Mouse (Mus musculus) heart, postnatal 0 days (tissue): ENCODE measurements around the gene Habp4. TPM values are rescaled to one million over a fixed set of nuclear protein-coding genes. Genes with fewer than 3 reads are reported as not detected.

Source experiments
- ATAC-seq: fragments of 200-750 bp; cut with Nextera tagmentation; 2 replicates; pipeline ENCODE4 v1.8.0; 2017; ENCODE audit warnings: low read depth, moderate number of reproducible peaks, moderate library complexity; ENCODE audit not compliant: insufficient read depth
- DNase-seq: peaks from one replicate; pipeline ENCODE4 v3.0.0-alpha.2; 2016; ENCODE audit warnings: low spot score
- H3K27ac ChIP-seq: fragments of 300-500 bp; sonication (generic); 2 replicates; pipeline ENCODE4 v1.5.1; 2014; ENCODE audit warnings: low read depth, mild to moderate bottlenecking
- H3K27me3 ChIP-seq: fragments of 300-500 bp; sonication (generic); 2 replicates; pipeline ENCODE4 v1.6.1; 2014; ENCODE audit warnings: low read length, mixed read lengths; ENCODE audit not compliant: control insufficient read depth, insufficient read depth
- H3K36me3 ChIP-seq: fragments of 300-500 bp; sonication (generic); replicated peaks from 2 replicates; pipeline ENCODE4 v1.6.1; 2014; ENCODE audit warnings: low read length, mixed read lengths; ENCODE audit not compliant: control insufficient read depth, insufficient read depth
- H3K4me1 ChIP-seq: fragments of 300-500 bp; sonication (generic); 2 replicates; pipeline ENCODE4 v1.6.1; 2014; ENCODE audit warnings: antibody characterized with exemption; ENCODE audit not compliant: control insufficient read depth, insufficient read depth
- H3K4me2 ChIP-seq: fragments of 300-500 bp; sonication (generic); 2 replicates; pipeline ENCODE4 v1.6.1; 2014; ENCODE audit warnings: low read depth, mild to moderate bottlenecking, low read length, moderate library complexity
- H3K4me3 ChIP-seq: fragments of 300-500 bp; sonication (generic); 2 replicates; pipeline ENCODE4 v1.5.1; 2014; ENCODE audit warnings: low read depth, low read length
- H3K9ac ChIP-seq: fragments of 300-500 bp; sonication (generic); replicated peaks from 2 replicates; pipeline ENCODE4 v1.6.1; 2014; ENCODE audit warnings: low read depth, low read length, mixed read lengths
- H3K9me3 ChIP-seq: fragments of 300-500 bp; sonication (generic); replicated peaks from 2 replicates; pipeline ENCODE4 v1.6.1; 2016; ENCODE audit warnings: low read length; ENCODE audit not compliant: control insufficient read depth
- CTCF ChIP-seq: IDR thresholded peaks from 2 replicates; pipeline ENCODE4 v1.5.1; 2016; ENCODE audit warnings: antibody characterized with exemption, control low read depth, low read depth
- EP300 ChIP-seq: IDR thresholded peaks from 2 replicates; pipeline ENCODE4 v1.6.1; 2016; ENCODE audit warnings: antibody characterized with exemption, low read depth
- WGBS: fragments of 180-500 bp; shearing (Covaris S2); extraction: QIAGEN DNeasy Blood & Tissue Kit; methylation state at CpG from one replicate; pipeline ENCODE4 v1.1.7; 2014; 5-methylcytosine and 5-hydroxymethylcytosine counted together
- polyA plus RNA-seq: library from polyadenylated mRNA; unstranded; fragments of >200 nt; fragmentation: Nextera tagmentation; extraction: Ambion mirVana; gene quantifications from 2 replicates; pipeline ENCODE4 v1.2.1, GENCODE M21; 2015
- total RNA-seq: library from RNA; depleted of rRNA; stranded (reverse); fragments of >200 nt; gene quantifications from 2 replicates; pipeline ENCODE4 v1.2.3, GENCODE M21; 2014; ENCODE audit warnings: low replicate concordance

Habp4 gene
- total and polyA plus RNA-seq, 2 experiments from 2014 or later = 39.7 to 44.0 TPM

- H3K4me2 ChIP-seq = no peak overlapping the region
- DNase-seq (no peak), ATAC-seq (no peak)
- 70% methylated on average over 4 of the region's 4 CpGs for WGBS
- no peaks in the 10 kb centered on the region for H3K9me3 ChIP-seq
- TF ChIP-seq EP300 = no peak
- no peak for TF ChIP-seq CTCF
- H3K27me3 ChIP-seq = no peaks in the 10 kb centered on the region
- peaks cover 7% of the 10 kb centered on the region; the same call in 1 of the 2 replicates for H3K4me1 ChIP-seq
- H3K27ac ChIP-seq = no peak overlapping the region
- H3K9ac ChIP-seq = no peak overlapping the region
- 0 out of 2 replicates have a peak, but pooled peaks cover under 1% of the 10 kb centered on the region for H3K36me3 ChIP-seq
- no peak overlapping the region for H3K4me3 ChIP-seq
Measured at GRCm38 (mm10) chr13:64126316-64126715, 35.3 kb upstream of the Habp4 start.

GRCm38 (mm10) chr13:64128858-64129615, 32.6 kb upstream of the Habp4 start, which contains the start of gene Slc35d2:
Gene Slc35d2 (minus strand): TSS chr13:64129368.
- 7% methylated on average over 42 of the region's 44 CpGs for WGBS

DNA sequence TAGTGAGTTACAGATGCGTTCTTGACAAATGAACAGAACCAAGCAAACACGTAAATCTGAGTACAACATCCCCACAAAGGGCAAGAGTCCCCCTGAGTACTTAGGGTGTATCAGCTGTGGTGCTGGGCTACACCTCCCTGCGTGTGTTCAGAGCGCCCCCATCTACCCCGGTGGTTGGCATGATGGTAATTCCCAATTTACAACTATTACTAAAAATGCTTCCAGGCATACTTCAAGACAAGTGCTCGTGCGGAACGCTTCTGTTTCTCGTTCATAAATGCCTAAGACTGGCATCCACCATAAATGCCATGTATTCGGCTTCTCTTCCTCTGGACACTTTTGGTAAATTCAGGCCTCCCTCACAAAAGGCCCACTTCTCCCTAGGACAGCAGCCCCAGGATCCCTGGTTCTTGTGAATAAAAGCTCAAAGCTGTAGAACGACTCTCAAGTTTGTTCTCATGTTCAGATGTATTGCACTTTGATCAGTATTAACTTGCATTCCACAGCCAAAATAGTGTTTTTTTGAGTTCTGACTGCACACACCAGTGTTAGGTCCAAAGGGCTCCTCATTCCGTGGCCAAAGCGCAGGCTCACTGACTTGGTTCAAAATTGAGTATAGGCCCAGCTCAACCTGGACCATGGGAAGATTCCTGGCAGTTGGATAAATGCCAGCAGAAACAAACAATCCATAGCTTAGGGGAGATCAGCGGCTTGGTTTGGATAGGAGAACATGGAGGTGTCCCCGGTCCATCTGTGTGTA, 31.8 kb upstream of the Habp4 start:
- no peaks in the 10 kb centered on the region for H3K27me3 ChIP-seq
- H3K9me3 ChIP-seq = no peaks in the 10 kb centered on the region
- DNase-seq (peak; percentile 35), ATAC-seq (peak; percentile 80)
- peak; percentile 37 for TF ChIP-seq CTCF
- no peak for TF ChIP-seq EP300
- H3K27ac ChIP-seq = peak overlapping the region; percentile 65
- H3K9ac ChIP-seq = peak overlapping the region; percentile 77
- 34% methylated on average over 15 of the region's 15 CpGs for WGBS
- peaks cover 22% of the 10 kb centered on the region for H3K36me3 ChIP-seq
- peaks cover 7% of the 10 kb centered on the region; the same call in 1 of the 2 replicates for H3K4me1 ChIP-seq
- H3K4me2 ChIP-seq = peak overlapping the region; percentile 74
- peak overlapping the region; percentile 68 for H3K4me3 ChIP-seq

More at GRCm38 (mm10) chr13:64128858-64129615, 32.6 kb upstream of the Habp4 start, which contains the start of gene Slc35d2:
- Histone ChIP-seq H3K4me3 (peak within 1 kb of the TSS; percentile 68), H3K9me3 (no peaks in the 10 kb centered on the region), H3K36me3 (peaks cover 15% of the 10 kb centered on the region), H3K27ac (peak within 1 kb of the TSS; percentile 65), H3K4me1 (peaks cover 7% of the 10 kb centered on the region; the same call in 1 of the 2 replicates), H3K4me2 (peak within 1 kb of the TSS; percentile 74), H3K27me3 (no peaks in the 10 kb centered on the region), H3K9ac (peak within 1 kb of the TSS; percentile 77)
- ATAC-seq (peak; percentile 89), DNase-seq (peak; percentile 45)
- TF ChIP-seq EP300 (no peak), CTCF (peak; percentile 23; the same call in 1 of the 2 replicates)

DNA sequence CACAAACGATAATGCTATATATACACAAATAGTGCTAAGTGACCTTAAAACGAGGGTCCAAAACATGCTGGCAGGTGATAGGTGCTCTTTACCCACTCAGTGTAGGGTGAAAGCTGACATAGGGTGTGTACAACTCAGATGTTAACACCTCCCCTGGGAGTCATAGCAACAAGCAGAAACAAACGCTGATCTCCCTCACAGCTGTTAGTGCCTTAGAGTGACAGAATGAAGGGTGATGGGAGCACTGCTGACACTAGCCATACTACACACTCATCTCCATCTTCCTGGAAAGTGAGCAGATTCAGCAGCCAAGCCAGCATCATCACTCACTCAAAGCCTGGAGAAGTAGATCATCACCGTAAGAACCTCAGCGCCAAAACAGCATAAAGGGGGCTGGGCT, 11.5 kb upstream of the Habp4 start:
- DNase-seq = peak; percentile 83
- Histone ChIP-seq H3K27me3 (no peaks in the 10 kb centered on the region), H3K4me1 (peaks cover 29% of the 10 kb centered on the region), H3K27ac (peak overlapping the region; percentile 57), H3K4me2 (peak overlapping the region; percentile 95), H3K9me3 (no peaks in the 10 kb centered on the region), H3K9ac (no peak overlapping the region), H3K4me3 (no peak overlapping the region), H3K36me3 (no peaks in the 10 kb centered on the region)
- 22% methylated on average over 5 of the region's 5 CpGs for WGBS
- TF ChIP-seq EP300 (peak; percentile 57; the same call in 1 of the 2 replicates), CTCF (no peak)
- ATAC-seq = peak; percentile 22

DNA sequence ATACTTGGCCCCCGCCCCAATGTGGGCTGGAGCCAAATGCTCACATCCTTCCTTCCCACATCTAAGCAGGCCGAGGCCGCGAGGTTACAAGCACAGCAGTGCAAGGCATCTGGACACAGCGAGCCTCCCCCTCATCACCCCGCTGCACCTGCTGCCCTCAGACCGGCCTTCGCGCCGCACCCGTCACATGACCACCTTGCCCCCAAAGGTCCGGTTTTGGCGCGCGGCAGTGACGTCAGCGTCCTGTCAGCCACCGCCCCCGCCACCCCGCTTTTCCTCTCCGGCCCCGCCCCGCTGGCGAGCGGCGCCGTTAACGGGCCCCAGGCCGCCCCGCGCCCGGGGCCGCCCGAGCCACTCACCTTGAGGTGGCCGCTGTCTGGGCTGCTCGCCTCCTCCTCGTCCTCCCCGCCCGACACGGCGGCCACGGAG, 9.4 kb upstream of the Habp4 start:
- peak overlapping the region; percentile 92 for H3K4me3 ChIP-seq
- TF ChIP-seq EP300 = no peak
- TF ChIP-seq CTCF = no peak
- H3K9me3 ChIP-seq = no peaks in the 10 kb centered on the region
- peak overlapping the region; percentile 92 for H3K27ac ChIP-seq
- peak overlapping the region; percentile 95 for H3K4me2 ChIP-seq
- no peaks in the 10 kb centered on the region for H3K27me3 ChIP-seq
- no peaks in the 10 kb centered on the region for H3K36me3 ChIP-seq
- ATAC-seq (peak; percentile 6), DNase-seq (peak; percentile 79)
- H3K9ac ChIP-seq = peak overlapping the region; percentile 74
- H3K4me1 ChIP-seq = peaks cover 36% of the 10 kb centered on the region
- WGBS = under 1% methylated on average over 40 of the region's 42 CpGs
